Mouse (Mus musculus): Measurements from ENCODE around the gene Marcks. TPM values are rescaled to one million over a fixed set of nuclear protein-coding genes. Genes with fewer than 3 reads are reported as not detected.
"Not testable (repeated sequence)": the region's sequence is repeated elsewhere in the genome, so short reads cannot be mapped to it uniquely, and the experiment has no call there.

Gene Marcks
- polyA plus RNA-seq, 1 experiment from 2014 or later = 211 TPM

DNA sequence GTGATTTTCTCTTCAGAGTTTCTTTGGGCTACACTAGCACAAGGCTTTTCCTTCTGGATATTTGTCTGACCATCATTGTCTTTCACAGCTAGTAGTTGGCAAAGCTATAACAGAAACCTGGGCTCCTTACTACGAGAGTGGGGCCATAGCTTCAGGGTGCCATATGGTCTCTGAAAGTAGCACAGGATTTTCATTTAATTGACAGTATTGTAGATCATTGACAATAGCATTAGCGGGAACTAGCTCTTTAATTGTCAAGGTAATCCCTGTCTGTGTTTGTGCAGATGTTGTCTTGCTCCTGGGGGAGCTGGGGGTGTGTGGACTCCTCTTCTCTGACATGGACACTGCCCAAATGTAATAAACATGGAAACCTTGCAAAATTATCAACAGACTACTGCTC, 37.0 kb downstream of the Marcks start:
- Histone ChIP-seq H3K9ac (ENCODE audit: low read length) (no peak overlapping the region), H3K27ac (replicated peaks; ENCODE audit: low read depth, low read length) (no peak overlapping the region), H3K4me1 (ENCODE audit: control insufficient read depth, insufficient read depth, low read length) (no peaks in the 10 kb centered on the region), H3K9me3 (ENCODE audit: control insufficient read depth, low read length) (no peaks in the 10 kb centered on the region), H3K4me2 (ENCODE audit: low read depth, severe bottlenecking) (no peak overlapping the region), H3K36me3 (ENCODE audit: control insufficient read depth, insufficient read depth, low read length) (no peaks in the 10 kb centered on the region), H3K4me3 (ENCODE audit: low read depth, low read length) (no peak overlapping the region), H3K27me3 (ENCODE audit: control insufficient read depth, insufficient read depth, low read length) (no peaks in the 10 kb centered on the region)
- DNase-seq (ENCODE audit: low spot score) (no peak), ATAC-seq (ENCODE audit: insufficient number of reproducible peaks, low FRiP score, low TSS enrichment, low read depth) (no peak)
- WGBS = 76% methylated on average over 2 of the region's 2 CpGs

DNA sequence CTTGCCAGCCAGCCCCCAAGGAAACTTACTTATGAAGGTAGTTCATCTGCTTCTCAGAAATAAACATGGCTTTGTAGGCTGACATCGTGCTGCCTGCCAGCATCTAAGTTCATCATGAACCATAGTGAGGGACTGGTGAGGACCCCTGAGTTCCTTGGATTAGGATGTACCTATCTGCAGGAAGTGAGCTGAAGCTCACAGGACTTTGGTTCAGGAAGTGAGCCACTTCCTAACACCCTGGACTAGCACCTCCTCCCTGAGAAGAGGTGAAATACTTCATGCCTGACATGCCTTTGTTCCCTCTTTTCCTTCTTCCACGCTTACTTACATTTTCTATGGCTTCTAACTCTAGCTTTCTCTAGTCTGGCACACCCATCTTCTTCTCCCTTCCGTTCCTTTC, 42.2 kb downstream of the Marcks start:
- Histone ChIP-seq H3K27me3 (ENCODE audit: control insufficient read depth, insufficient read depth, low read length) (no peaks in the 10 kb centered on the region), H3K36me3 (ENCODE audit: control insufficient read depth, insufficient read depth, low read length) (no peaks in the 10 kb centered on the region), H3K27ac (replicated peaks; ENCODE audit: low read depth, low read length) (no peak overlapping the region), H3K4me1 (ENCODE audit: control insufficient read depth, insufficient read depth, low read length) (no peaks in the 10 kb centered on the region), H3K9me3 (ENCODE audit: control insufficient read depth, low read length) (no peaks in the 10 kb centered on the region), H3K4me3 (ENCODE audit: low read depth, low read length) (no peak overlapping the region), H3K4me2 (ENCODE audit: low read depth, severe bottlenecking) (no peak overlapping the region), H3K9ac (ENCODE audit: low read length) (no peak overlapping the region)
- DNase-seq (ENCODE audit: low spot score) (no peak), ATAC-seq (ENCODE audit: insufficient number of reproducible peaks, low FRiP score, low TSS enrichment, low read depth) (no peak)
- WGBS = 93% methylated on average over 3 of the region's 3 CpGs

- H3K36me3 ChIP-seq (ENCODE audit: control insufficient read depth, insufficient read depth, low read length) = no peaks in the 10 kb centered on the region
- DNase-seq (ENCODE audit: low spot score) (no peak), ATAC-seq (ENCODE audit: insufficient number of reproducible peaks, low FRiP score, low TSS enrichment, low read depth) (no peak)
- H3K27me3 ChIP-seq (ENCODE audit: control insufficient read depth, insufficient read depth, low read length) = no peaks in the 10 kb centered on the region
- no peaks in the 10 kb centered on the region for H3K9me3 ChIP-seq (ENCODE audit: control insufficient read depth, low read length)
- H3K9ac ChIP-seq (ENCODE audit: low read length) = no peak overlapping the region
- H3K4me1 ChIP-seq (ENCODE audit: control insufficient read depth, insufficient read depth, low read length) = no peaks in the 10 kb centered on the region
- no peak overlapping the region for H3K4me3 ChIP-seq (ENCODE audit: low read depth, low read length)
- H3K4me2 ChIP-seq (ENCODE audit: low read depth, severe bottlenecking) = no peak overlapping the region
- WGBS = 68% methylated on average over 6 of the region's 6 CpGs
- no peak overlapping the region for H3K27ac ChIP-seq (replicated peaks; ENCODE audit: low read depth, low read length)
Observed at GRCm38 (mm10) chr10:37095803-37096202, 42.9 kb downstream of the Marcks start.

GRCm38 (mm10) chr10:37093306-37093705, 45.4 kb downstream of the Marcks start:
- Histone ChIP-seq H3K4me2 (ENCODE audit: low read depth, severe bottlenecking) (no peak overlapping the region), H3K27ac (replicated peaks; ENCODE audit: low read depth, low read length) (no peak overlapping the region), H3K9ac (ENCODE audit: low read length) (no peak overlapping the region), H3K27me3 (ENCODE audit: control insufficient read depth, insufficient read depth, low read length) (no peaks in the 10 kb centered on the region), H3K9me3 (ENCODE audit: control insufficient read depth, low read length) (no peaks in the 10 kb centered on the region), H3K4me3 (ENCODE audit: low read depth, low read length) (no peak overlapping the region), H3K36me3 (ENCODE audit: control insufficient read depth, insufficient read depth, low read length) (no peaks in the 10 kb centered on the region), H3K4me1 (ENCODE audit: control insufficient read depth, insufficient read depth, low read length) (no peaks in the 10 kb centered on the region)
- ATAC-seq (ENCODE audit: insufficient number of reproducible peaks, low FRiP score, low TSS enrichment, low read depth) = no peak
- no peak for DNase-seq (ENCODE audit: low spot score)

GRCm38 (mm10) chr10:37090411-37090810, 48.3 kb downstream of the Marcks start:
- Histone ChIP-seq H3K27me3 (ENCODE audit: control insufficient read depth, insufficient read depth, low read length) (no peaks in the 10 kb centered on the region), H3K4me3 (ENCODE audit: low read depth, low read length) (no peak overlapping the region), H3K9me3 (ENCODE audit: control insufficient read depth, low read length) (no peaks in the 10 kb centered on the region), H3K36me3 (ENCODE audit: control insufficient read depth, insufficient read depth, low read length) (no peaks in the 10 kb centered on the region), H3K27ac (replicated peaks; ENCODE audit: low read depth, low read length) (no peak overlapping the region), H3K4me1 (ENCODE audit: control insufficient read depth, insufficient read depth, low read length) (no peaks in the 10 kb centered on the region), H3K4me2 (ENCODE audit: low read depth, severe bottlenecking) (no peak overlapping the region), H3K9ac (ENCODE audit: low read length) (no peak overlapping the region)
- ATAC-seq (ENCODE audit: insufficient number of reproducible peaks, low FRiP score, low TSS enrichment, low read depth) = no peak
- 89% methylated on average over 3 of the region's 3 CpGs for WGBS
- no peak for DNase-seq (ENCODE audit: low spot score)

DNA sequence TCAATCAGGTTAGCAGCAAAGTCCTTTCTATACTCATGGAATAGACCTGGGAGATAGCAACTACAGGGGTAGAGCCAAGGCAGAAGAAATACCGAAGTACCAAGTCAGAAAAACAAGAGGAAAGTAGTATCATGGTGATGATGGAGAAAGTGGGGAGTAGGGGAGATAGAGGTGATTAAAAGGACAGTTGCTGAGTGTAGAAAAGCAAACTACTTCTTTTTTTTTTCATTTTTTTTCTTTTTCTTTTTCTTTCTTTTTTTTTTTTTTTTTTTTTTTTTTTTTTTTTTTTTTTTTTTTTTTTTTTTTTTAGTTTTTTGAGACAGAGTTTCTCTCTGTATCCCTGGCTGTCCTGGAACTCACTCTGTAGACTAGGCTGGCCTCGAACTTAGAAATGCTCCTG, 54.6 kb downstream of the Marcks start:
- H3K9ac ChIP-seq (ENCODE audit: low read length); H3K4me1 ChIP-seq (ENCODE audit: control insufficient read depth, insufficient read depth, low read length); H3K4me3 ChIP-seq (ENCODE audit: low read depth, low read length); H3K27ac ChIP-seq (replicated peaks; ENCODE audit: low read depth, low read length); DNase-seq (ENCODE audit: low spot score); H3K27me3 ChIP-seq (ENCODE audit: control insufficient read depth, insufficient read depth, low read length); ATAC-seq (ENCODE audit: insufficient number of reproducible peaks, low FRiP score, low TSS enrichment, low read depth); H3K4me2 ChIP-seq (ENCODE audit: low read depth, severe bottlenecking); H3K9me3 ChIP-seq (ENCODE audit: control insufficient read depth, low read length); H3K36me3 ChIP-seq (ENCODE audit: control insufficient read depth, insufficient read depth, low read length): not testable (repeated sequence)
- 90% methylated on average over 2 of the region's 2 CpGs for WGBS

Other genes starting within 250 kb of the Marcks start
- gene Hdac2, start 164.4 kb downstream of the Marcks start, polyA plus RNA-seq (2014; fragmentation: Nextera tagmentation; extraction: Ambion mirVana) = 374 and 394 TPM in 2 replicates